Mouse (Mus musculus): ENCODE measurements around the gene Apol8. TPM values are rescaled to one million over a fixed set of nuclear protein-coding genes. Genes with fewer than 3 reads are reported as not detected.

Gene Apol8
- polyA plus RNA-seq, 1 experiment from 2014 or later = 0.32 TPM

- Histone ChIP-seq H3K27me3 (replicated peaks; ENCODE audit: low read depth, poor library complexity, severe bottlenecking) (no peaks in the 10 kb centered on the region), H3K4me3 (no peak overlapping the region), H3K36me3 (replicated peaks) (peaks cover 76% of the 10 kb centered on the region), H3K4me1 (peaks cover 47% of the 10 kb centered on the region), H3K9me3 (no peaks in the 10 kb centered on the region), H3K27ac (replicated peaks) (peak overlapping the region; percentile 51; the same call in 1 of the 2 replicates)
- DNase-seq (ENCODE audit: low spot score) = no peak
- 94% methylated on average over 26 of the region's 26 CpGs for WGBS
These were observed 39.7 kb upstream of the Apol8 start for GRCm38 (mm10) chr15:77796409-77797035.

- Histone ChIP-seq H3K4me3 (no peak overlapping the region), H3K36me3 (replicated peaks) (peaks cover 79% of the 10 kb centered on the region)
- 92% methylated on average over 13 of the region's 13 CpGs for WGBS
These were observed 38.1 kb upstream of the Apol8 start for GRCm38 (mm10) chr15:77794908-77795356.

DNA sequence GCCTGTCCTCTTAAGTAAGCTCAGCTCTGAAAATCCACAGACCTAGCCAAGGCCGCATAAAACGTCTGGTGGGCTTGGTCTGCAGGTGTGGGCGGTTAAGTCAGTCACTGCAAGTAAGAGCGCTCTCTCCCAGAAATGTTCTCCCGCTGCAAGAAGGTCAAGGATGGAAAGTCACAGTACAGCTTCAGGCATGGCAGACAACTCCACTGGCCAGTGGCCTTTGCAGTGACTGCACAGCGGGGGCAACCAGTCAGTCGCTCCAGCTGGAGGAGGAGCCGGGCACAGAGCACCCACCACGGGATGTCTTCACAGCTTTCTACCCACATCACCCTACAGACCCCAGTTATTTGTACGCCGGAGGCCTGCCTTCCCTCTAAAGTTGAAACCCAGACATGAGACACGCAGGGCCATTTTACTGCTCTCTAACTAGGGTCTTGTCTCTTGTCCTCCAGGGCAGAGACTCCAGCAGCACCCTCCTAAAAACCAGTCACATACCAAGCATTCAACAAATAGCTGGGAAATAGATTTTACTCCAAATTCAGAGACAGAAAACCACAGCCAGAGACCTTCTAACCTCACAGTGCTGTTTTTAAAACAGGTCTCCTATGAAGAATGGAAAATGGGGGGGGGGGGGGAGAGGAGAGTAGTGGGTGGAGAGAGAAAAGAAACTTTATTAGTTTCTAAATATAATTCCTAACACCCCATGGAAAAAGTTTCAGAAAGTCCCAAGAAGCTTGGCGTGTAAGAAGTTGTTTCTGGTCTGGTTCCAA lies 37.5 kb upstream of the Apol8 start:
- DNase-seq (ENCODE audit: low spot score) = no peak
- Histone ChIP-seq H3K4me1 (peaks cover 28% of the 10 kb centered on the region), H3K27me3 (replicated peaks; ENCODE audit: low read depth, poor library complexity, severe bottlenecking) (no peaks in the 10 kb centered on the region), H3K4me3 (no peak overlapping the region), H3K36me3 (replicated peaks) (peaks cover 85% of the 10 kb centered on the region), H3K27ac (replicated peaks) (no peak overlapping the region), H3K9me3 (no peaks in the 10 kb centered on the region)
- 89% methylated on average over 13 of the region's 13 CpGs for WGBS

More at GRCm38 (mm10) chr15:77794908-77795356, 38.1 kb upstream of the Apol8 start:
- H3K27ac ChIP-seq (replicated peaks) = no peak overlapping the region
- DNase-seq (ENCODE audit: low spot score) = no peak
- no peaks in the 10 kb centered on the region for H3K9me3 ChIP-seq
- H3K27me3 ChIP-seq (replicated peaks; ENCODE audit: low read depth, poor library complexity, severe bottlenecking) = no peaks in the 10 kb centered on the region
- peaks cover 34% of the 10 kb centered on the region for H3K4me1 ChIP-seq

- H3K4me1 ChIP-seq = peaks cover 20% of the 10 kb centered on the region
- H3K9me3 ChIP-seq = no peaks in the 10 kb centered on the region
- no peak overlapping the region for H3K4me3 ChIP-seq
- WGBS = 91% methylated on average over 7 of the region's 7 CpGs
- no peaks in the 10 kb centered on the region for H3K27me3 ChIP-seq (replicated peaks; ENCODE audit: low read depth, poor library complexity, severe bottlenecking)
- peaks cover 93% of the 10 kb centered on the region for H3K36me3 ChIP-seq (replicated peaks)
- DNase-seq (ENCODE audit: low spot score) = no peak
- H3K27ac ChIP-seq (replicated peaks) = no peak overlapping the region
These were observed 36.8 kb upstream of the Apol8 start for GRCm38 (mm10) chr15:77793554-77793953.

GRCm38 (mm10) chr15:77793094-77793493 lies 36.3 kb upstream of the Apol8 start:
- Histone ChIP-seq H3K4me3 (no peak overlapping the region), H3K27me3 (replicated peaks; ENCODE audit: low read depth, poor library complexity, severe bottlenecking) (no peaks in the 10 kb centered on the region), H3K27ac (replicated peaks) (no peak overlapping the region), H3K4me1 (peaks cover 15% of the 10 kb centered on the region), H3K9me3 (no peaks in the 10 kb centered on the region), H3K36me3 (replicated peaks) (peaks cover 97% of the 10 kb centered on the region)
- DNase-seq (ENCODE audit: low spot score) = no peak
- WGBS = 90% methylated on average over 4 of the region's 4 CpGs

- Histone ChIP-seq H3K4me1 (peaks cover 5% of the 10 kb centered on the region; the same call in 1 of the 2 replicates), H3K36me3 (replicated peaks) (peaks cover 98% of the 10 kb centered on the region), H3K9me3 (no peaks in the 10 kb centered on the region), H3K27me3 (replicated peaks; ENCODE audit: low read depth, poor library complexity, severe bottlenecking) (no peaks in the 10 kb centered on the region), H3K4me3 (no peak overlapping the region), H3K27ac (replicated peaks) (no peak overlapping the region)
- 91% methylated on average over 9 of the region's 9 CpGs for WGBS
- DNase-seq (ENCODE audit: low spot score) = no peak
These were observed 35.3 kb upstream of the Apol8 start for GRCm38 (mm10) chr15:77792056-77792455.

GRCm38 (mm10) chr15:77790656-77791405 lies 34.0 kb upstream of the Apol8 start:
- Histone ChIP-seq H3K27me3 (replicated peaks; ENCODE audit: low read depth, poor library complexity, severe bottlenecking) (no peaks in the 10 kb centered on the region), H3K27ac (replicated peaks) (no peak overlapping the region), H3K36me3 (replicated peaks) (peaks cover 98% of the 10 kb centered on the region), H3K4me1 (no peaks in the 10 kb centered on the region), H3K4me3 (no peak overlapping the region), H3K9me3 (no peaks in the 10 kb centered on the region)
- no peak for DNase-seq (ENCODE audit: low spot score)
- 93% methylated on average over 21 of the region's 21 CpGs for whole genome bisulfite sequencing

GRCm38 (mm10) chr15:77789186-77789585 lies 32.4 kb upstream of the Apol8 start:
- Histone ChIP-seq H3K9me3 (no peaks in the 10 kb centered on the region), H3K4me3 (no peak overlapping the region), H3K27ac (replicated peaks) (no peak overlapping the region), H3K36me3 (replicated peaks) (peaks cover 98% of the 10 kb centered on the region), H3K27me3 (replicated peaks; ENCODE audit: low read depth, poor library complexity, severe bottlenecking) (no peaks in the 10 kb centered on the region), H3K4me1 (no peaks in the 10 kb centered on the region)
- 76% methylated on average over 3 of the region's 3 CpGs for WGBS
- DNase-seq (ENCODE audit: low spot score) = no peak

DNA sequence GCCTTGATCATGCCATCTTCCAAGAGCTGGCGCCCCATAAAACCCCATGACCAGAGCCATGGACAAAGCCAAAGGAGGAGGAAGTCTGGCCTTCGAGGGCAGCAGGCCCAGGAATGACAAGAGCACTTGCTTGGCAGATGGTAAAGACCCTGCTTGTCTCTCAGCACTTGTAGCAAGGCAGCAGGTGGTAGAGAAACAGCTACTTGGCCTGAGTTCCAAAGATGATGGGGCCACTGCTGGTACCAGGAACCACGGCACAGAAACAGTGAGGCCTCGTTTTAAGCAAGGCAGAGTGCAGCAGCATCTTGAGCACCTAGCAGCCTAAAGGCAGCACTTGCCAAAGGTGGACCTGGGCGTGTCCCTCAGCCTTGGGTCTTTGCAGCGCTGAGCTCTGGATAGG lies 31.6 kb upstream of the Apol8 start:
- Histone ChIP-seq H3K9me3 (no peaks in the 10 kb centered on the region), H3K27me3 (replicated peaks; ENCODE audit: low read depth, poor library complexity, severe bottlenecking) (no peaks in the 10 kb centered on the region), H3K4me3 (no peak overlapping the region), H3K36me3 (replicated peaks) (peaks cover 98% of the 10 kb centered on the region), H3K4me1 (no peaks in the 10 kb centered on the region), H3K27ac (replicated peaks) (no peak overlapping the region)
- no peak for DNase-seq (ENCODE audit: low spot score)
- WGBS = 93% methylated on average over 6 of the region's 6 CpGs

DNA sequence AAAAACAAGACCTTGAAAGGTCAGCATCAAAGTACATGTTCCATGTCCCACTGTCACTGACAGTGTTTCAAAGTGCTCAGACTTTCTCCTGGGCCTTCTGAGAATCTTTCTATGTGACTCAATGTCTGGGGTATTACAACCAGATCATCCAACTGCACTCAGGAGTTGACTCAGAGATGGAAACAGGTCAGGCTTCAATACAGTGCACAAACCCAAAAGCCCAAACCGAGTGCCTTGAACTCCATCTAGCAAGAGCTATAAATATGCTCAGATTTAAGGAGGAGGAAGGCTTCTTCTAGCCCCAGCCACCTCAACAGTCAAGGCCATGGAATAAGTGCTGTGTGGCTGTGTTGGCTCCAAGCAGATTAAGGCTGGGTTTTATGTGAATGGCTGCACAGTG lies 29.0 kb upstream of the Apol8 start:
- 89% methylated on average over 1 of the region's 1 CpGs for WGBS
- peaks cover 100% of the 10 kb centered on the region for H3K36me3 ChIP-seq (replicated peaks)
- no peak for DNase-seq (ENCODE audit: low spot score)

GRCm38 (mm10) chr15:77784039-77784824 lies 27.4 kb upstream of the Apol8 start:
- DNase-seq (ENCODE audit: low spot score) = peak; percentile 27
- Histone ChIP-seq H3K27ac (replicated peaks) (peak overlapping the region; percentile 63), H3K4me1 (no peaks in the 10 kb centered on the region), H3K27me3 (replicated peaks; ENCODE audit: low read depth, poor library complexity, severe bottlenecking) (no peaks in the 10 kb centered on the region), H3K36me3 (replicated peaks) (peaks cover 100% of the 10 kb centered on the region), H3K9me3 (no peaks in the 10 kb centered on the region), H3K4me3 (no peak overlapping the region)
- 77% methylated on average over 22 of the region's 22 CpGs for WGBS

More for the DNA sequence above, 29.0 kb upstream of the Apol8 start:
- Histone ChIP-seq H3K27me3 (replicated peaks; ENCODE audit: low read depth, poor library complexity, severe bottlenecking) (no peaks in the 10 kb centered on the region), H3K4me3 (no peak overlapping the region), H3K4me1 (no peaks in the 10 kb centered on the region), H3K27ac (replicated peaks) (no peak overlapping the region), H3K9me3 (no peaks in the 10 kb centered on the region)

GRCm38 (mm10) chr15:77782449-77783014 lies 25.7 kb upstream of the Apol8 start:
- WGBS = 84% methylated on average over 11 of the region's 11 CpGs
- no peak overlapping the region; the same call in 1 of the 2 replicates for H3K27ac ChIP-seq (replicated peaks)
- H3K9me3 ChIP-seq = no peaks in the 10 kb centered on the region
- peak; percentile 25 for DNase-seq (ENCODE audit: low spot score)
- H3K4me1 ChIP-seq = no peaks in the 10 kb centered on the region
- peaks cover 100% of the 10 kb centered on the region for H3K36me3 ChIP-seq (replicated peaks)
- H3K27me3 ChIP-seq (replicated peaks; ENCODE audit: low read depth, poor library complexity, severe bottlenecking) = no peaks in the 10 kb centered on the region
- no peak overlapping the region for H3K4me3 ChIP-seq
